Mouse (Mus musculus) NIH3T3 (cell line): ENCODE data around the gene Chn2.

ENCODE experiments used
- DNase-seq: peaks from one replicate; pipeline ENCODE4 v3.0.0-alpha.2; 2012; ENCODE audit warnings: low read depth

The Chn2 gene

DNA sequence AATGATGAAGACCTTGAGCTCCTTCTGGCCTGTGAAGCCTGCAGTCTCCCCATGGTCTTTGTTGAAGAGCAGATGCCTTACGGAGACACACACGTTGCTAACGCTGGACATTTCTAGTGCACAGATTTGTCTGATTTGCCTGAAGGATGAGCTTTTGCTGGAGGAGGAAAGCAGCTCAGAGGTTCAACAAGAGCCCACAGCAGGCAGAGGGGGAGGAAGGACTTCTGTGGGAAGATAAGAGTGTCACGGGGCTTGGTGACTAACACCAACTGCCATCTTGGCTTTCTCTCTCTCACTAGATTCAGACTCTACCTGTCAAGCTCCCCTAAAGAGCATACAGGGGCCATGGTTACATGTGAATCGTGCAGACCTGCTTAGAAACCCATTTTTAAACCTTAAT lies 37.3 kb downstream of the Chn2 start:
- no peak for DNase-seq

DNA sequence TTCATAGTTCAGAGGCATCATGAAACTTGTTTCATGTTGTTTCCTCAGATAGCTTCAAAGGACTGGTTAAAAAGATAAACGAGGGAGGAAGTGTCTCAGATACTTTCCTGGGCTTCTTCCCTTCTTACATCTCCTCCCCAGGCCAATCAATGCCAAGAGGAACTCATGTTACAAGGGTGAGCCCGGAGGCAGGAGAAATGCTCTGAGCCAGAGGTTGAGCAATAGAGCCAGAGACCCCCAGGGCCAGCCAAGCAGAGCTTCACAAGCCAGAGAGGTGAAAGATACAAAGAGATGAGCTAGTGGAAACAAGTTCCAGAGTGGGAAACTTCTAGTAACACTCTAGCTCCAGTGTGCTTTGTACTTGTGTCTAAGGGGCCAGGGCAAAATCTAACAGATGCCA lies 38.9 kb downstream of the Chn2 start:
- no peak for DNase-seq

DNA sequence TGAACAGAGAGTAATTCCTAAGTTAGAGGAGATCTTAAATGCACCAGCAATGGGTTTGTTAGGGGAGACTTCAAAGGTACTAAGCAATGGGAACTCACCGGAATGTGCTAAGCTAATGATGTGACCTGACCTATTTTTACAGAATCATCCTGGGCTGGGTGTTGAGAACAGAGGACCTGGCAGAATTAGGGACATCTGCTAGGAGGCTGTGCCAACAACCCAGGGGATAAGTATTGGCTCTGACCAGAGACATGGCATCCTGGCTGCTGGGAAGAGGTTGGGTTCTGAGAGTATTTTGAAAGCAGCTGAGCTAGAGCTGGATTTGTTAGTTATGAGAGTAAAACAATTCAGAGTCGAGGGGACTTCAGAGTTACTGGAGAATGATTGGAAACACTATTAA lies 40.5 kb downstream of the Chn2 start:
- no peak for DNase-seq

DNA sequence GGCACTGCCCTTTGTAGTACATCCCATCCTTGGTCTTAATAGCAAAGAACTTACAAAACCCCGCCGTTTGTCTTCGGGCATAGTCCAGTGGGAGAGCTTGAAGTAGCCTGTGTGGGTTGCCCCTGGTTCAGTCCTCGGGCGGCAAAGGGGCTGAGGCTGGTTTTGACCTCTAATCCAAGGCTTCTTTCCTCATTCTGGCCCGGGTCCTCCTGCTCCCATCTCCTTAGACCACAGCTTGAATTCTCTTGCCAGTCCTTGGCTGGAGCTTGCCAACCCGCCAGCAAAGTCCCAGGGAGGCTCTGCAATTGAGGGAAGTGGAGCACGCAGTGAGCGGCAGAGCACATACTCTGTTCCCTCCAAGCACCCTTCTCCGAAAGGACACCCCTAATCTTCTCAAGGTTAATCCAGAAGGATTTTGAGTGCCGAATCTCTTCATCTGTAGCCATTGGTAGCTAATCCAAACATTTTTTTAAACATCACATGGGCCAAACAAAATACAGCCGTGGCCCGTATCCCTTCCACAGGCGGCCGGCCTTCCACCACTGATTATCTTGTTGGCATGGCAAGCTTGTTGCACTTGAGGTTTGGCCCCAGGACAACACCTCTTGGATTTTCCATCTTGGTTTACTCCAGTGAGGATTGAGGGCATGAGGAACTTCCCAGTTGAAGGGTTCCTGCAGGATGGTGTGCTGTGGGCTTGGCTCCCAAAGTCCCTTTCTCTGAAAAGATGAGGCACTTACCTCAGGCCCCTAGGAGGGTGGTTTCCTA lies 41.3 kb downstream of the Chn2 start:
- DNase-seq = no peak

GRCm38 (mm10) chr6:54082576-54082975 lies 43.2 kb downstream of the Chn2 start:
- no peak for DNase-seq

GRCm38 (mm10) chr6:54084046-54084445 lies 44.7 kb downstream of the Chn2 start:
- no peak for DNase-seq

- DNase-seq = no peak
Measured at GRCm38 (mm10) chr6:54085009-54085408, 45.7 kb downstream of the Chn2 start.

GRCm38 (mm10) chr6:54088168-54088567 lies 48.8 kb downstream of the Chn2 start:
- DNase-seq = peak; percentile 6

DNA sequence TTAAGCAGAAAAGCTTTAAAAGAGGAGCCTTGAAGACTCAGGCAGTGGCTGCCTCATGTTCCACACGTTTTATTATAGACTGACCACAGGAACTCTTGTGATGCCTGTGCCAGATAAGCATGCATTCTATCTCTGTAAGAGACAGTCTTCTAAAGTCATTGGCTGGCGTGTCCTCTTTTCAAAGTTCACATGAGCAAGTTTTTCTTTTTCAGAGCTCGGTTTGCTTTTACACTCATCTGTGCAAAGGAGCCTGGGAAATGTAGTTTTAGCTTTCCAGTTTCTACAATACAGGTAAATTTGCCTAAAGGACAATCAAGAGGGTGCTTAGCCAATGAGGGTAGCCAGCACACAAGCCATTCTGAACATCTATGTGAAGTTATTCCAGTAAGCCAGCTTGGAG lies 51.5 kb downstream of the Chn2 start:
- no peak for DNase-seq

GRCm38 (mm10) chr6:54092920-54093319 lies 53.6 kb downstream of the Chn2 start:
- no peak for DNase-seq

- no peak for DNase-seq
Measured at GRCm38 (mm10) chr6:54096147-54096761, 56.9 kb downstream of the Chn2 start.

DNA sequence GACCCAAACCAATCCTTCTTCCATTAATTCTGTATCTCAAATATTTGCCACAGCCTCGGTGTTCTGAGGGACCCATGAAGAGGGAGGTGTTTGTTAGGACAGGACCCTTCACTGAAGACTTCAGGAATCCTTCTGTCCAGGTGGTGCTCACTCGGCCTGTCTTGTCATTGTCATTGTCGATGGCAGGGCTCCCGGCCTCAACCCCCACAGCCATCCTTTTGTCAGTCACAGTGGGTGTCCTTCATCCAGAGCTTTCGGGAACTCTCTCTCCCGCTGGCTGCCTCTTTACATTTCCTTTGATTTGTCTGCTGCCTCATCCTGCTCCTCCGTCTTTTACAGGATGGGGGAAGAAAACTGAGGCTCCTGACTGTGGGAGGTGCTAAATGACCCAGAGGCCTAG lies 57.5 kb downstream of the Chn2 start:
- no peak for DNase-seq

GRCm38 (mm10) chr6:54098339-54098738 lies 59.0 kb downstream of the Chn2 start:
- no peak for DNase-seq

- DNase-seq = no peak
Measured at GRCm38 (mm10) chr6:54099659-54100058, 60.3 kb downstream of the Chn2 start.

DNA sequence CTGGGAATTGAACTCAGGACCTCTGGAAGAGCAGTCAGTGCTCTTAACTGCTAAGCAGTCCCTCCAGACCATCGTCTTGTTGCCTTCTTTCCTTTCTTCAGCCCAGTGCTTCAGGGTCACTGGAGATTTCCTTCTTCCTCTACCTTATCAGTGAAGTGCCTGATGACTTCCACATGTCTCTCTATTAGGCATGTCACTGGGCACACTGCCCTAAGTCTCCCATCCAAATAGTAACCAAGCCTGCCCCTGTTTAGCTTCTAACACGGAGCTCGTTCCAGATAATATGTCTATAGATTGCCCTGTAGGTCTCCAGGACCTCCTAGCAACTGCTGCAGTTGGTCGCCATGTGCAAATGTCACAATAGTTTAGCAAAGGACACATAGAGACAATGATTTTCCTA lies 62.9 kb downstream of the Chn2 start:
- no peak for DNase-seq

DNA sequence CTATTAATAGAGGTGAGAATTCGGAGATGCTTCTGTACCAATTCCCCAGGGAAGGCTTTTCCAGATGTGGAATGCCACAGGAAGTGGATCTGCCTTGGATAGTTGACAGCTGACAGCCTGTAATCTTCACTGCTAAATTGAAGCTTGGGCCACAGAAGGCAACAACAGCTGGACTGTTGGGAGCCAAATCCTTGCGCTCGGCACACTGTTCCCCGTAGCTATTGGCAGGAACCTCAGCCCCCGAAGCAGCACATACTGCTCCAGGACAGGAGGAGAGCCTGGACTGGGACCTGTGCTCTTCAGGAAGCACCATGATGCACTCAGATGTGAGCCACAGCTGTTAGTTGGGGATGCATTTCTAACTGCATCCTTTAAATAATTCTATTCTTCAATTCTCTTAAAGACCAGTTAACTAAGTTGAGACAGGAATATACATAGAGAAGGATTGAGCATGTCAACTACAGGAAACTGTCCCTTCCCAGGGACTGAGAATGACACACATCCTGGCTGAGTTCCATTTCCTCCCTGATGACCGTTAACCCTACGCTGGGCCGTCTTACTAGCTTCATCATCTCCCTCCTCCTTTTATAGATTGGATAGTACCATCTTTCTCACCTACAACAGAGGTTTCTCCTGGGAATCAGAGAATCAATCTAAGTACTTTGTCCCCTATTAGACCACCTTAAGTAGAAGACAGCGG lies 64.1 kb downstream of the Chn2 start:
- DNase-seq = no peak

GRCm38 (mm10) chr6:54111416-54111984 lies 72.1 kb downstream of the Chn2 start:
- DNase-seq = no peak

DNA sequence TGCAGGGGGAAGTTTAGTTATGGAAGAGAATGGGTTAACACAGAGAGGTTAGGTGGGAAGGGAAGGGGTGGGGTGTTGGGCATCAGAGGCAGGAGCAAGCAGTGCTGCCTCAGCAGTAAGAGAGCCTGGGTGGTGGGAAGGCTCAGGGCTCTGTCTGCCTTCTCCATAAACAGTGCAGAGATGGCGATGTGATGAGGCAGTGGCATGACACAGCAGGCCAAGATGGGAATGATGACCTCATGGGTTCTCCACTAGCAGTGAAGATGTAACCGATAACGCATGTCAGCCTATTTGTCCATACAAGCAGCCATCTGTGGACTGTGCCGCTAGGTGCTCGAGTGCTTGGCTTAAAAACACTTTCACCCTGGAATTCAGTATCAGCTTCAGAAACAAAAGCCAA lies 74.0 kb downstream of the Chn2 start:
- no peak for DNase-seq

- no peak for DNase-seq
Measured at GRCm38 (mm10) chr6:54114412-54114811, 75.1 kb downstream of the Chn2 start.

GRCm38 (mm10) chr6:54116299-54116698 lies 76.9 kb downstream of the Chn2 start:
- no peak for DNase-seq

GRCm38 (mm10) chr6:54117001-54117591 lies 77.7 kb downstream of the Chn2 start:
- DNase-seq = no peak

DNA sequence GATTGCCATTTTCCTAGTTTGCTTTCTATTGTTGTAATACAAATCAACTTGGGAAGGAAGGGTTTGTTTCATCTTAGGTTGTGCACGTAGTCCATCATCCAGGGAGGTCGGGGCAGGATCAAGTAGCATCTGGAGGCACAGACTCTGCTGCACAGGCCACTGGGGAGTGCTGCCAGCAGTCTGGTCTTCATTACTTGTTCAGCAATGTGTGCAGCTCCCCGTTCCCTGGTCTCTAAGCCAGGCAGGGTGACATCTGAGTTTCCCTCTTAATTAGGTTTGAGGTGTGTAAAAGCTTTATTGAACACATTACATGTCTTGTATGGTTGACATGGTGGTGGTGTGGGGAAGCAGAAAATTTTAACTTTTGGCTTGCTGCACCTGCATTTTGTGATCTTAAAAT lies 79.0 kb downstream of the Chn2 start:
- no peak for DNase-seq

GRCm38 (mm10) chr6:54118897-54119296 lies 79.5 kb downstream of the Chn2 start:
- DNase-seq = no peak
